Mouse (Mus musculus) stomach, embryonic 16.5 days (tissue): Measurements from ENCODE around the gene Tiparp. TPM values are rescaled to one million over a fixed set of nuclear protein-coding genes. Genes with fewer than 3 reads are reported as not detected.
A peak's percentile ranks its signal among the peaks of the same experiment; 100 is the strongest.

Source experiments
- ATAC-seq: fragments of 200-750 bp; cut with Nextera tagmentation; 2 replicates; pipeline ENCODE4 v1.8.0; 2017; ENCODE audit warnings: moderate number of reproducible peaks, moderate TSS enrichment; ENCODE audit not compliant: insufficient read depth, low FRiP score
- H3K27ac ChIP-seq: fragments of 300-500 bp; sonication (generic); 2 replicates; pipeline ENCODE4 v1.5.1; 2014; ENCODE audit warnings: low read length
- H3K27me3 ChIP-seq: fragments of 300-500 bp; sonication (generic); 2 replicates; pipeline ENCODE4 v1.6.1; 2014; ENCODE audit warnings: low read length, control low read depth, mixed read lengths; ENCODE audit not compliant: control insufficient read depth, insufficient read depth
- H3K36me3 ChIP-seq: fragments of 300-500 bp; sonication (generic); 2 replicates; pipeline ENCODE4 v1.6.1; 2014; ENCODE audit warnings: low read length; ENCODE audit not compliant: control insufficient read depth, insufficient read depth
- H3K4me1 ChIP-seq: fragments of 300-500 bp; sonication (generic); 2 replicates; pipeline ENCODE4 v1.6.1; 2014; ENCODE audit warnings: low read length, control low read depth, mixed read lengths; ENCODE audit not compliant: control insufficient read depth, insufficient read depth
- H3K4me2 ChIP-seq: fragments of 300-500 bp; sonication (generic); 2 replicates; pipeline ENCODE4 v1.6.1; 2014; ENCODE audit warnings: low read depth, low read length, mixed read lengths
- H3K4me3 ChIP-seq: fragments of 300-500 bp; sonication (generic); replicated peaks from 2 replicates; pipeline ENCODE4 v1.5.1; 2014; ENCODE audit warnings: mild to moderate bottlenecking, low read length
- H3K9ac ChIP-seq: fragments of 300-500 bp; sonication (generic); 2 replicates; pipeline ENCODE4 v1.6.1; 2014; ENCODE audit warnings: low read length
- H3K9me3 ChIP-seq: fragments of 300-500 bp; sonication (generic); replicated peaks from 2 replicates; pipeline ENCODE4 v1.6.1; 2016; ENCODE audit warnings: low read length, control low read depth; ENCODE audit not compliant: control insufficient read depth
- WGBS: fragments of 180-500 bp; shearing (Covaris S2); extraction: QIAGEN DNeasy Blood & Tissue Kit; methylation state at CpG from one replicate; pipeline ENCODE4 v1.1.7; 2014; 5-methylcytosine and 5-hydroxymethylcytosine counted together
- polyA plus RNA-seq: library from polyadenylated mRNA; unstranded; fragments of >200 nt; fragmentation: Nextera tagmentation; extraction: Ambion mirVana; gene quantifications from 2 replicates; pipeline ENCODE4 v1.2.1, GENCODE M21; 2015

The Tiparp gene
- 38.0 and 38.6 TPM in 2 replicates for polyA plus RNA-seq

GRCm38 (mm10) chr3:65527691-65528601 lies at the start of gene Tiparp:
TSS of gene Tiparp (plus strand) at chr3:65528410.
- under 1% methylated on average over 100 of the region's 109 CpGs for WGBS

GRCm38 (mm10) chr3:65480676-65481075 lies 47.5 kb upstream of the Tiparp start:
- H3K4me1 ChIP-seq = peaks cover 6% of the 10 kb centered on the region; the same call in 1 of the 2 replicates
- no peak overlapping the region for H3K9ac ChIP-seq
- no peaks in the 10 kb centered on the region for H3K27me3 ChIP-seq
- WGBS = 49% methylated on average over 6 of the region's 6 CpGs
- H3K36me3 ChIP-seq = no peaks in the 10 kb centered on the region
- H3K27ac ChIP-seq = no peak overlapping the region
- no peak overlapping the region for H3K4me2 ChIP-seq
- ATAC-seq = no peak
- no peaks in the 10 kb centered on the region for H3K9me3 ChIP-seq
- no peak overlapping the region for H3K4me3 ChIP-seq

More at GRCm38 (mm10) chr3:65527691-65528601, at the start of gene Tiparp:
- Histone ChIP-seq H3K4me1 (peaks cover 3% of the 10 kb centered on the region), H3K27me3 (no peaks in the 10 kb centered on the region), H3K27ac (peak within 1 kb of the TSS; percentile 96), H3K4me2 (peak within 1 kb of the TSS; percentile 66), H3K9ac (peak within 1 kb of the TSS; percentile 95), H3K9me3 (no peaks in the 10 kb centered on the region), H3K36me3 (no peaks in the 10 kb centered on the region; the same call in 1 of the 2 replicates), H3K4me3 (peak within 1 kb of the TSS; percentile 66)
- peak; percentile 95 for ATAC-seq

GRCm38 (mm10) chr3:65482266-65482665 lies 45.9 kb upstream of the Tiparp start:
- H3K9me3 ChIP-seq = no peaks in the 10 kb centered on the region
- H3K27me3 ChIP-seq = no peaks in the 10 kb centered on the region
- no peaks in the 10 kb centered on the region for H3K36me3 ChIP-seq
- H3K4me3 ChIP-seq = no peak overlapping the region
- no peak overlapping the region for H3K4me2 ChIP-seq
- no peak overlapping the region for H3K9ac ChIP-seq
- no peak for ATAC-seq
- H3K27ac ChIP-seq = no peak overlapping the region
- 27% methylated on average over 1 of the region's 1 CpGs for WGBS
- H3K4me1 ChIP-seq = peaks cover 6% of the 10 kb centered on the region; the same call in 1 of the 2 replicates

- no peak overlapping the region for H3K9ac ChIP-seq
- no peaks in the 10 kb centered on the region for H3K36me3 ChIP-seq
- no peak; the same call in 1 of the 2 replicates for ATAC-seq
- WGBS = 44% methylated on average over 6 of the region's 6 CpGs
- no peak overlapping the region for H3K4me3 ChIP-seq
- peak overlapping the region; percentile 10; the same call in 1 of the 2 replicates for H3K27ac ChIP-seq
- no peaks in the 10 kb centered on the region for H3K27me3 ChIP-seq
- no peak overlapping the region for H3K4me2 ChIP-seq
- H3K4me1 ChIP-seq = peaks cover 9% of the 10 kb centered on the region; the same call in 1 of the 2 replicates
- no peaks in the 10 kb centered on the region for H3K9me3 ChIP-seq
Measured at GRCm38 (mm10) chr3:65482698-65483407, 45.4 kb upstream of the Tiparp start.

- 59% methylated on average over 7 of the region's 7 CpGs for WGBS
Measured at GRCm38 (mm10) chr3:65484161-65484733, 44.0 kb upstream of the Tiparp start.

GRCm38 (mm10) chr3:65487419-65488088 lies 40.7 kb upstream of the Tiparp start:
- H3K27me3 ChIP-seq = no peaks in the 10 kb centered on the region
- no peak for ATAC-seq
- H3K4me2 ChIP-seq = no peak overlapping the region
- H3K4me1 ChIP-seq = peaks cover 9% of the 10 kb centered on the region; the same call in 1 of the 2 replicates
- H3K9me3 ChIP-seq = no peaks in the 10 kb centered on the region
- H3K4me3 ChIP-seq = no peak overlapping the region
- H3K9ac ChIP-seq = no peak overlapping the region
- H3K27ac ChIP-seq = no peak overlapping the region
- WGBS = 85% methylated on average over 2 of the region's 2 CpGs
- no peaks in the 10 kb centered on the region for H3K36me3 ChIP-seq

More at GRCm38 (mm10) chr3:65484161-65484733, 44.0 kb upstream of the Tiparp start:
- Histone ChIP-seq H3K36me3 (no peaks in the 10 kb centered on the region), H3K27me3 (no peaks in the 10 kb centered on the region), H3K4me3 (no peak overlapping the region), H3K27ac (no peak overlapping the region), H3K9ac (no peak overlapping the region), H3K9me3 (no peaks in the 10 kb centered on the region), H3K4me1 (peaks cover 9% of the 10 kb centered on the region; the same call in 1 of the 2 replicates), H3K4me2 (no peak overlapping the region)
- no peak for ATAC-seq

- H3K4me1 ChIP-seq = 0 out of 2 replicates have a peak, but pooled peaks cover 3% of the 10 kb centered on the region
- 76% methylated on average over 1 of the region's 1 CpGs for WGBS
- no peaks in the 10 kb centered on the region for H3K9me3 ChIP-seq
- H3K36me3 ChIP-seq = no peaks in the 10 kb centered on the region
- H3K27me3 ChIP-seq = no peaks in the 10 kb centered on the region
- no peak overlapping the region for H3K27ac ChIP-seq
- no peak overlapping the region for H3K9ac ChIP-seq
- no peak overlapping the region for H3K4me3 ChIP-seq
- no peak for ATAC-seq
- H3K4me2 ChIP-seq = no peak overlapping the region
Measured at GRCm38 (mm10) chr3:65488556-65489244, 39.5 kb upstream of the Tiparp start.

- H3K9ac ChIP-seq = no peak overlapping the region
- H3K4me3 ChIP-seq = no peak overlapping the region
- no peak overlapping the region for H3K27ac ChIP-seq
- no peaks in the 10 kb centered on the region for H3K27me3 ChIP-seq
- no peaks in the 10 kb centered on the region for H3K36me3 ChIP-seq
- no peak for ATAC-seq
- H3K4me1 ChIP-seq = peaks cover 9% of the 10 kb centered on the region
- H3K9me3 ChIP-seq = no peaks in the 10 kb centered on the region
- no peak overlapping the region for H3K4me2 ChIP-seq
- WGBS = 83% methylated on average over 6 of the region's 6 CpGs
Measured at GRCm38 (mm10) chr3:65489601-65490000, 38.6 kb upstream of the Tiparp start.
